Mouse (Mus musculus): Measurements from ENCODE around the gene Krtcap2.

Krtcap2 gene

DNA sequence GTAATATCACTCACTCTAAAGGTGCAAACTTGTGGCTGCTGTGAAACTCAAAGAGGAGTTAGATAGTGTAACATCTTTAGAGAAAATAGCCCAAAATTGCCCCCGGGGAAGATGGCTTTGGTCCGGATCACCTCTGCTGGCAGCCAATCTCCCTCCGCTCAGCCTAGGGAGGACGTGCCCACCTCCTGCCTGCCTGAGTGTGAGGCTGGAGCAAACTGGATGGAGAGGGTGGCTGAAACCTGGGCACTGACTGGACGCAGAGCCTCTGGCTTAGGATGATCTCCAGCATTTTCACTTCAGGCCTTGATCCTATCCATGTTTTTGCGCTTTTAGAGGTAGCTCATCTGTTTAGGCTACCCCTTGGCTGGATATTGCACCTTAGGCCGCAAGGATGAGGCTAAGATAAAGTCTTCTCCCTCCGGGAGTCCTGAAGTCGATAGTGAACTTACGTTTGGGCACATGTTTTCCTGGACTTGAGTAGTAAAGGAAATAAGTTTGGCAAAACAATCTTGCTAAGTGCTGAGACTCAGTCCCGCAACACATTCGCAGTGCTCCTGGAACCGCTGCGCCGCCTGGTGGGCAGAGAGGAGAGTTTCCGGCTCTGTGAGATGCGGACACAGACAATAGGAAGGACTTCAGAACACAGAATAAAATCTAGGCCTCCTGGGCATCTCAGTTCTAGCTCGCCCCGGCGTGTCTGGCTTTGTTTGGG, 36.0 kb downstream of the Krtcap2 start:
- peak; percentile 81 for DNase-seq (ENCODE audit: low spot score)

DNA sequence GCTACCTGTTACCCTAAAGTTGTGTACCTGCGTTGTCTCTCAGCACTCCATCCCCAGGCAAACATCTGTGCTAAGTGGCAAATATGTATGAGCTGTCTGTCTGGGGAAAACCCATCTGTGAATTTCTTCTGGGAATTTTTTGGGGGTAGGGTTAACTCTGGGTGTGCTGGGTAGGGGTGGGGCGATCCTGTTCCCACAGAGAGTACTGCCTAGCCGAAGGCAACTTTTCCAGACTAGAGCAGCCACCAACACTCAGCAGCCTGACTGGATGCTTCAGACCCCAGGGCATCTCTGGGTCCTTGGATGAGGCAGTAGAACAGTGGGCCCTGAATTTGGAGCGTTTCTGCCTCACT, 36.5 kb downstream of the Krtcap2 start:
- no peak for DNase-seq (ENCODE audit: low spot score)

DNA sequence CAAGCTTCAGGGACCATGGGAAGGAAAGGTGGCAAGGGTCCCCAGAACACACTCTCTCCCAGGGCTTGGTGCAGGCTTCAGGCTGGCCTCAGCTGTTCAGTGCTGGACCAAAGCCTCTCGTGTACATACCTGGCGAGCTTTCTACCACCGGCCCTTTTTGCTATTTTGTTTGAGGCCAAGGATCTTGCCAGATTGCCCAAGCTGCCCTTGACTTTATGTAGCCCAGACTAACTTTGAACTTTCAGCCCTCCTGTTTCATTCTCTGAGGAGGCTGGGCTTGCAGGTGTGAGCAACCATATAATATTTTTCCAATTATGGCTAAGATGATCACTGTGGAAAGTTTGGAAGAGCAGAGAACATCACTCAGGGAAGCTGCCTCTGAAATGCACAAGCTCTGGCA, 38.5 kb downstream of the Krtcap2 start:
- no peak for DNase-seq (ENCODE audit: low spot score)

DNA sequence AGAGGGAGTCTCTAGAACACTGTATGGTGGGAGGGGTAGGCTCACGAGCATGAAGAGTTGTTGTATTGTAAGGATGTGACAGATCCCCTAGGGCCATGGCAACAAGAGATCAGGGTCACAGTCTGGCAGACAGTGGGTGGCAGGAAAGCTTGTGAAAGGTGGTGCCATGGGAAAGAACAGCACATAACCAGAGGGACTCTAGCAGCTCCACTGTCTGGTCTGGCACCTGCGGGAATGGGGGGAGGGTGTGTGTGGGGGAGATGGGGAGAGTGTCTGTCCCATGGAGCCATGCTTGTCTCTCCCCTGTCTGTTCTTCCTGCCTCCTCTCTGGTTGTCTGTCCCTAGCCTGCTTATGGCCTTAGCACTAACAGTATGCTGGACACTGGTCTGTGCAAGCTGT, 39.8 kb downstream of the Krtcap2 start:
- DNase-seq (ENCODE audit: low spot score) = no peak

DNA sequence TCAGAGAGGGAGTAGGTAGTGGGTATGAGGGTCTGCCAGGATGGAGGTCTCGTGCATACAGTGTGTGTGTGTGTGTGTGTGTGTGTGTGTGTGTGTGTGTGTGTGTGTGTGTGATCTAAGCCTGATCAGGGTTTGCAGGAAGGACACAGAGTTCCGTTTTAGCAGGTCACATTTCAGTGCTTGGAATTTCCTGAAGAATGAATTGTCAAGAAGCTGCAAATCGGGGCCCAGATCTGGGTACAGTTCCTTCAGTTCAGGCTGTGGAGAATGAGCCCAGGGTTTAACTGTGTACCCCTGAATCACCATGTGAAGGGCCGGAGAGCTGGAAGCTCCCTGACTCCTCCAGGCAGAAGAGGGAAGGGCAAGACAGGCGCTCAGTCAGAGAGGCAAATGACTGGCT, 41.5 kb downstream of the Krtcap2 start:
- DNase-seq (ENCODE audit: low spot score) = no peak

DNA sequence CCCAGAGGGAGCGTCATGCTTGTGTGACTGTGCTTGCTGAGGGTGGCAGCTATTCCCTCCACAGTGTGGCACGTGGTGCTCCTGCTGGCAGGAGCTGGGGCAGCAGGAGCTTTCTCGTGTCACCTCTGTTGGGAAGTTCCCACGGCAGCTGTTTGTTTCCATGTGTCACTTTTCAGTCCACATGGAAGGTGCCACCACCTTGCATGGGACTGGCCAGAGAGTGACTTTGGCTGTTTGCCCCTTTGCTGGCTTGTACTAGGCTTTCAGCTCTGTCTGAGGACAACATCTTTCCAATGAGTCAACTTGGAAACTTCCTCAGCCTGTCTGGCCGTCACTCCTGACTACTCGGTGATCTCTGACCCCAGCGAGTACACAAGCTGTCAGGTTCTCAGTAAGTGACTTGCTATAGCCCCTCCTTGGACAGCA, 42.8 kb downstream of the Krtcap2 start:
- DNase-seq (ENCODE audit: low spot score) = no peak

DNA sequence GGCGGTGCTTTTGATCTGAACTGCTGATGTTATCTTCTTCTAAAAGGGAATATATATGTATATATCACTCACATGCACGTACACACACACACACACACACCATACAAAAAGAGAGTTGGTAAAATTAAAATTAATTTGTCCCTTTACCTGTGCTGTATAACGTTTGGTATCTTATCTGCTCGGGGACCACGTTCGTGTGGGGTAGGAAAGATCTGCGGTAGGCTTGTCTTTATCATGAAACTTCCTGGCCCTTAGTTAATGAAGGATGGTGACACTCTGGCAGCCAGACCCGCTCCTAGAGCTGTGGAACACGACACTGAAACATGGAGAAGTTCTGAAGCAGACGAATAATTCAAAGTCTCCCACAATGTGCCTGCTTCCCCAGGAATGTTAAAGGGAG, 46.1 kb downstream of the Krtcap2 start:
- DNase-seq (ENCODE audit: low spot score) = no peak

DNA sequence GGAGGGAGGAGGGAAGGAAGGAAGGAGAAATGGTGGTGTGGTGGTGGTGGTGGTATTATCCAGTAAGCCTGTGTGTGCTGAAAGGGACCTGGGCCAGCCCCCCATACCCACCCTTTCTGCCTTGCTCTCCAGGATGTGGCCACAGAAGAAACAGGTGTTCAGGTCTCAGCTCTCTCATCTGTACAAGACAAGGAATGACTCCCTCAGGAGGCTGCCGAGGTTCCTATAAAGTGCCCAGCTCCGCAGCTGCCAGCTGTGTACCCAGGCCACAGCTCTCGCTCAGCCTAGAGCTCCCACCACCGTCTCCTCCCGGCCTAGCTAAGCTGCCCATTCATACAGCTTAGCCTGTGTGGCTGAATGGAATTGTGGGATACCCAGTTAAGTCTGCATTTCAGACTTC, 46.5 kb downstream of the Krtcap2 start:
- DNase-seq (ENCODE audit: low spot score) = no peak

DNA sequence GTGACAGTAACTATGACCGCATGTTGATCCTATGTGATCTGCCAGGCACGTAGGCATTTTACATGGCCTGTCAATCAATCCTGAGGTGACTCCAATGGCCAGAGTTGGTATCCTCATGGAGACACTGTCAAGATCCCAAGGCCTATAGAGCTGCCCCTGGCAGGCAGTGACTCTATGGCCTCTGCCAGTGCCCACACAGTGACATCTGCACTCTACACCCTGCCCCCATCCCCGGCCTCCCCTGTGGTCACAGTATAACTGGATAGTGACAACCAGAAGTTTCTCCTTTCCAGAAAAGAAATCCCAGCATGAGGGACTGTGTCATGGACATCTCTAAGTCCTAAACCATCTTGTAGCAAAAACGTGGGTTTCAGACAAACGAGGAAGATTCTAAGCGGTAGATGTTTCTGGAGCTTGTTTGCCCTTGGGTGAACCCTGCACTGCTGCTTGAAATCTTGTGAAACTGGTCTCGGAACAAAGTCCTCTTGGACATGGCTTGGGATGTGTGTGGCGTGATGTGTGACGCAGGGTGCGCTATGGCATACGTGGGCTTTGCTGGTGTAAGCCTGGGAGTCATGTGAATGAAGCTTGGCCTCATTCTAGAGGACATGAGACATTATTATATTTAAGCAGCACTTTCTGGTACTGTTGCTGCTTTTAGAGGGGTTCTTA, 47.6 kb downstream of the Krtcap2 start:
- no peak for DNase-seq (ENCODE audit: low spot score)

DNA sequence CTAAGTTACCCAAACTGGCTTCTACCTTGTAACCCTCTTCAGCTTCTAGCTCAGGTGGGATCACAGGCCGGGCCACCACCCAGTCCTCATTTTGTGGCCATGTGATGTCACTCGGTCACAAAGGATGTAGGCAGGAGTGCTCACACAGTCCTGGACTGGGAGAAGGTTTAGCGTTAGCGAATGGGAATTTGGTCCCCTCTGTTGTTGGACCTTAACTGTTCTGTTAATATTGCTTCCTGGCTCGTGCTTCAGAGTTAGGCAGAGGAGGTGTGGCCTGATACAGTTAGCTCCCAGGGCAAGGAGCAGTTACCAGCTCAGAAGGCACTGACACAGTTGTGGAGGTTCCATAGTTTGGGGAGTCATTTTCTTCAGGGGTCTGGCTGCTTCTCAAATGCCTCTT, 48.4 kb downstream of the Krtcap2 start:
- no peak for DNase-seq (ENCODE audit: low spot score)

DNA sequence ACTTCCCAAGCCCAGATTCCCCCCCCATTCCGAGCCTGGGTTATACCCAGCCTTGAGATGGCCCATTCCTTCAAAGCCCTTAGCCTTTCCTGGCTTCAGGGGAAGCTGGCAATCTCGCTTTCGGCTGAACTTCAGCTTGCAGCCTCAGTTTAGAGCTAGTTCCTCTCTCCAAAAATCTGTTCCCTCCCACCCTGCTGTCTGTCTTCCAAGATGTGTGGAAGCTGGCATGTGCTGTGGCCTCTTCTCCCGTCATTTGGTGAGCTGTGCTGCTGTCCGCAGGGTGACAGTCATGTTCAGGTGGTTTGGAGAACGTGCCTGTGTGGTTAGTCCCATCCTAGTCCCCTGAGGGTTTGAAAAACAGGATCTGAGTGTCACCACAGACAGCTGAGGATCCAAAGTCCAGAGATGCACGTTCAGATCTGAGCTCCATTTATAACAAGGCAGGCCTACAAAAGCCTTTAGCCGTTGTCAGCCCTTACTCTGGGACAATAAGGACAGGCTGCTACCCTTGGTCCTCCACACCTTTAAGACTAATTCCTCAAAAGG, 50.0 kb downstream of the Krtcap2 start:
- no peak for DNase-seq (ENCODE audit: low spot score)

DNA sequence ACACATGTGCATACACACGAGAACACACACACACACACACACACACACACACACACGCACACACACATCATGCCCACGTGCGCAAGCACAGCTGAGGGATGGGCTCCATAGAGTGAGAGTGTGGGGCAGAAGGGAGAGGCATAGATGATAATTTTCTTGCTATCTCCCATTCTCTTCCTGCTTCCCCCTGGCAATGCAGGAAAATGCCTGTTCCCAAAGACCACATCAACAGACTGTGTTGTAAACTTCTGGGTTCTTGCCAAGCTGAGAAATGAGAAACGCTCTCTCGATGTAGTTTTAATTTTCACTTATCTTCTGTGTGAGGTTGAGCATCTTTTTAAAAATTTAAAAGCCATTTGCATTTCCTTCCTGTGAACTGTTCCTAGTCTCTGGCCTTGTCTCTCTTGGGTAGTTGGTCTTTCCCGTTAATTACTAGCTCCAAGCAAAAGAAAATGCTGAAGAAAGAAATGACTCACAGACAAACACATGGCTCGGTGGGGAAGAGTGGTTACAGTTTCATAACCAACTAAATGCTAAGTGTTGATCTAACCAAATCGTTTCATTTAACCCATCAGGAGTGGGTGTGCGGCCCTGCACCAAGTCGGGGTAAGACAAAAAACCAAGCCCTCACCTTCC, 51.1 kb downstream of the Krtcap2 start:
- DNase-seq (ENCODE audit: low spot score) = no peak

DNA sequence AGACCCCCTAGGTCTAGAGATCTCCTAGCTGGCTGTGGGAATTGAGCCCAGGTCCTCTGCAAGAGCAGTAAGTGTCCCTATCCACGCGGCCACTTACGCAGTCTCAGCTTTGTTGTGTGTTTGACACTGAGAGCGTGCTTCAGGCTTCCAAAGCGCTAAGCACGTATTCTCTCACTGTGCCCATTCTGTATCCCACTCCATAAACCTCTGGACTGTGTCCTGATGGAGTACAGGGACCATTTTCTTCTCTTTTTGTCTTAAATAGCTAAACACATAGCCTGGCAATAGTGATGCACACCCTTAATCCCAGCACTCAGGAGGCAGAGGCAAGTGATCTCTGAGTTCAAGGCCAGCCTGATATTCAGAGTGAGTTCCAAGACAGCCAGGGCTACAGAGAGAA, 53.1 kb downstream of the Krtcap2 start:
- no peak for DNase-seq (ENCODE audit: low spot score)

DNA sequence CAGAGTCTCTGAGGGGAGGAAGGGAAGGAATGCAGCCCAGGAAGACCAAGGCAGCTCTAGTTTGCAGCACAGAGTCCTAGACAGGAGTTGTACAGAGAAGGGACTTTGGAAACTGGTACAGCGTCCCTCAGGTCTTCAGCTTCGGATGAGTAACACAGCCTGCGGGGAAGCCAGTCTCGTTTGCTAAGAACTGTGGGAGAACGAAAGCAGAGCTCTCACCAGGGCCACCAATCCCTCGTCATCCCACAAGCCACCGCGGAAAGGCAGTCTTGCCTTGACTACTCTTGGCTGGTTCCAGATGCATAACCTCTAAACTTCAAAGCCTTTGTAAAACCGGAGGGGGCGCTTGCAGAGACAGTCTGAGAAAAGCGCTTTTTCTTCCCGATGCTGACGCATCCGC, 53.7 kb downstream of the Krtcap2 start:
- DNase-seq (ENCODE audit: low spot score) = no peak

Data from testis, postnatal 14 days (tissue).